Comparison of ENCODE assay signal across 7 mouse cellular contexts in genomic region chr4:32800577-32801170, GRCm38 (mm10). TPM values are rescaled to one million over a fixed set of nuclear protein-coding genes. Genes with fewer than 3 reads are reported as not detected.
A peak's percentile ranks its signal among the peaks of the same experiment; 100 is the strongest.
DNase-seq lines count a peak whose midpoint lies in the region; ATAC-seq and TF ChIP-seq lines count a peak whose summit lies in the region.

No protein-coding gene starts in this region.

- TF ChIP-seq POLR2A in small intestine, adult 2 months (IDR thresholded peaks at IDR 0.05; ENCODE audit: low read depth, low read length) = no peak

- no peaks in the 10 kb centered on the region for H3K36me3 ChIP-seq in lung, postnatal 0 days (ENCODE audit: insufficient read depth, low read length)
- H3K36me3 ChIP-seq in embryonic facial prominence, embryonic 15.5 days = no peaks in the 10 kb centered on the region
- peaks cover 14% of the 10 kb centered on the region for H3K36me3 ChIP-seq in limb, embryonic 10.5 days
- H3K36me3 ChIP-seq in small intestine, adult 2 months (ENCODE audit: control insufficient read depth, insufficient read depth, low read length) = no peaks in the 10 kb centered on the region

- H3K9me3 ChIP-seq in lung, postnatal 0 days (ENCODE audit: low read length) = no peaks in the 10 kb centered on the region
- H3K9me3 ChIP-seq in embryonic facial prominence, embryonic 15.5 days (replicated peaks) = no peaks in the 10 kb centered on the region
- no peaks in the 10 kb centered on the region for H3K9me3 ChIP-seq in limb, embryonic 10.5 days (replicated peaks)

- WGBS in lung, postnatal 0 days = 7% methylated on average over 9 of the region's 9 CpGs
- WGBS in embryonic facial prominence, embryonic 15.5 days = 4% methylated on average over 9 of the region's 9 CpGs
- 24% methylated on average over 9 of the region's 9 CpGs for WGBS in limb, embryonic 10.5 days
- WGBS in small intestine, adult 2 months = 2% methylated on average over 9 of the region's 9 CpGs

- no peak for TF ChIP-seq EP300 in lung, postnatal 0 days (IDR thresholded peaks at IDR 0.05)

- peak overlapping the region; percentile 75 for H3K9ac ChIP-seq in lung, postnatal 0 days (replicated peaks; ENCODE audit: low read depth)
- peak overlapping the region; percentile 77 for H3K9ac ChIP-seq in embryonic facial prominence, embryonic 15.5 days

- no peak for TF ChIP-seq CTCF in lung, postnatal 0 days (IDR thresholded peaks at IDR 0.05)
- no peak for TF ChIP-seq CTCF in small intestine, adult 2 months (IDR thresholded peaks at IDR 0.05; ENCODE audit: extremely low read depth, insufficient read length, insufficient replicate concordance, low read depth, low read length)

- H3K27me3 ChIP-seq in lung, postnatal 0 days (replicated peaks; ENCODE audit: insufficient read depth, low read length) = no peaks in the 10 kb centered on the region
- H3K27me3 ChIP-seq in embryonic facial prominence, embryonic 15.5 days = no peaks in the 10 kb centered on the region
- H3K27me3 ChIP-seq in limb, embryonic 10.5 days (ENCODE audit: low read depth, poor library complexity, severe bottlenecking) = no peaks in the 10 kb centered on the region
- no peaks in the 10 kb centered on the region for H3K27me3 ChIP-seq in small intestine, adult 2 months (ENCODE audit: control insufficient read depth, insufficient read depth, low read length)

- peak overlapping the region; percentile 94 for H3K27ac ChIP-seq in lung, postnatal 0 days (ENCODE audit: low read length)
- H3K27ac ChIP-seq in embryonic facial prominence, embryonic 15.5 days (replicated peaks) = peak overlapping the region; percentile 98
- H3K27ac ChIP-seq in limb, embryonic 10.5 days = peak overlapping the region; percentile 99
- peak overlapping the region; percentile 95 for H3K27ac ChIP-seq in small intestine, adult 2 months (ENCODE audit: insufficient read depth, low read depth, low read length)

- 0 out of 2 replicates have a peak, but pooled peaks cover 5% of the 10 kb centered on the region for H3K4me1 ChIP-seq in lung, postnatal 0 days (ENCODE audit: insufficient read depth, low read depth, low read length)
- H3K4me1 ChIP-seq in embryonic facial prominence, embryonic 15.5 days = peaks cover 8% of the 10 kb centered on the region; the same call in 1 of the 2 replicates
- peaks cover 7% of the 10 kb centered on the region for H3K4me1 ChIP-seq in limb, embryonic 10.5 days
- H3K4me1 ChIP-seq in small intestine, adult 2 months (ENCODE audit: control insufficient read depth, insufficient read depth, insufficient read length, low read length) = 0 out of 2 replicates have a peak, but pooled peaks cover 2% of the 10 kb centered on the region

- peak; percentile 17; the same call in 1 of the 2 replicates for ATAC-seq in lung, postnatal 0 days
- no peak; the same call in 1 of the 2 replicates for ATAC-seq in embryonic facial prominence, embryonic 15.5 days (ENCODE audit: insufficient number of reproducible peaks, low FRiP score, low TSS enrichment, low read depth)

- no peak for DNase-seq in lung, postnatal 0 days (ENCODE audit: low spot score)
- no peak for DNase-seq in lung, postnatal 36 days
- DNase-seq in limb, embryonic 10.5 days (ENCODE audit: low spot score) = no peak
- no peak for DNase-seq in right cerebral cortex, postnatal 14 days
- no peak for DNase-seq in adrenal gland, adult (ENCODE audit: inconsistent age in 2 of 2, low spot score in 1 of 2)

- H3K4me2 ChIP-seq in lung, postnatal 0 days (replicated peaks; ENCODE audit: low read depth, low read length) = peak overlapping the region; percentile 69
- peak overlapping the region; percentile 60 for H3K4me2 ChIP-seq in embryonic facial prominence, embryonic 15.5 days (replicated peaks)

- H3K4me3 ChIP-seq in lung, postnatal 0 days (ENCODE audit: low read depth, low read length) = peak overlapping the region; percentile 94
- peak overlapping the region; percentile 82 for H3K4me3 ChIP-seq in embryonic facial prominence, embryonic 15.5 days (replicated peaks)
- peak overlapping the region; percentile 84 for H3K4me3 ChIP-seq in limb, embryonic 10.5 days
- H3K4me3 ChIP-seq in small intestine, adult 2 months (ENCODE audit: low read depth, low read length) = peak overlapping the region; percentile 70

RNA-seq across cellular contexts. Expression of gene Lyrm2, which starts 0.6 kb away (rescaled TPM):
- 92.5 and 95.1 TPM in 2 replicates for polyA plus RNA-seq in lung, postnatal 0 days (2015; fragmentation: Nextera tagmentation; extraction: Ambion mirVana)
- 99.8 and 108 TPM in 2 replicates for polyA plus RNA-seq in embryonic facial prominence, embryonic 15.5 days (2015; fragmentation: Nextera tagmentation; extraction: Ambion mirVana)
- 85.3 and 94.7 TPM in 2 replicates for polyA plus RNA-seq in limb, embryonic 10.5 days (2016; fragmentation: Nextera tagmentation; extraction: Ambion mirVana)
- 0.19 and 1.2 TPM in 2 replicates for polyA plus RNA-seq in small intestine, adult 2 months (2012; rRNA removed)

Comparison
In these comparisons a context has a peak if more than half of its experiments do, and no peak if none do; other contexts are left out.
1. RNA of gene Lyrm2, which starts 0.6 kb away (polyA plus RNA-seq): 99.8 to 108 TPM in embryonic facial prominence, embryonic 15.5 days, 92.5 to 95.1 TPM in lung, postnatal 0 days and 85.3 to 94.7 TPM in limb, embryonic 10.5 days; 0.19 to 1.2 TPM in small intestine, adult 2 months; every median in the first group is over 10 times any median in the second.
2. Peak in every context shown above with its lines, with median percentiles within 50 percentile points of each other: H3K27ac ChIP-seq and H3K4me3 ChIP-seq.